Mouse (Mus musculus) inflammation-experienced regulatory T-cells, adult 6 months (primary cell): ENCODE measurements around the gene Ano7. TPM values are rescaled to one million over a fixed set of nuclear protein-coding genes. Genes with fewer than 3 reads are reported as not detected.
"Not testable (repeated sequence)": the region's sequence is repeated elsewhere in the genome, so short reads cannot be mapped to it uniquely, and the experiment has no call there.

ENCODE experiments used
- ATAC-seq: one replicate; pipeline ENCODE4 v1.8.0; 2017
- polyA plus RNA-seq, 3 experiments: library from polyadenylated mRNA; unstranded; fragments of 100-300 nt; shearing (Covaris generic); gene quantifications; one replicate each; pipeline ENCODE4 v1.2.1; 2017

Gene Ano7
- polyA plus RNA-seq, 3 experiments from 2014 or later = 0.43 TPM; not detected in 1

DNA sequence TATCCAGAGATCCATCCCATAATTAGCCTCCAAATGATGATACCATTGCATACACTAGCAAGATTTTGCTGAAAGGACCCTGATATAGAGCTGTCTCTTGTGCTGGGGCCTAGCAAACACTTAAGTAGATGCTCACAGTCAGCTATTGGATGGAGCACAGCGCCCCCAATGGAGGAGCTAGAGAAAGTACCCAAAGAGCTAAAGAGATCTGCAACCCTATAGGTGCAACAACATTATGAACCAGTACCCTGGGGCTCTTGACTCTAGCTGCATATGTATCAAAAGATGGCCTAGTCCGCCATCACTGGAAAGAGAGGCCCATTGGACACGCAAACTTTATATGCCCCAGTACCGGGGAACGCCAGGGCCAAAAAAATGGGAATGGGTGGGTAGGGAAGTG is 76.4 kb downstream of the Ano7 start:
- not testable (repeated sequence) for ATAC-seq

DNA sequence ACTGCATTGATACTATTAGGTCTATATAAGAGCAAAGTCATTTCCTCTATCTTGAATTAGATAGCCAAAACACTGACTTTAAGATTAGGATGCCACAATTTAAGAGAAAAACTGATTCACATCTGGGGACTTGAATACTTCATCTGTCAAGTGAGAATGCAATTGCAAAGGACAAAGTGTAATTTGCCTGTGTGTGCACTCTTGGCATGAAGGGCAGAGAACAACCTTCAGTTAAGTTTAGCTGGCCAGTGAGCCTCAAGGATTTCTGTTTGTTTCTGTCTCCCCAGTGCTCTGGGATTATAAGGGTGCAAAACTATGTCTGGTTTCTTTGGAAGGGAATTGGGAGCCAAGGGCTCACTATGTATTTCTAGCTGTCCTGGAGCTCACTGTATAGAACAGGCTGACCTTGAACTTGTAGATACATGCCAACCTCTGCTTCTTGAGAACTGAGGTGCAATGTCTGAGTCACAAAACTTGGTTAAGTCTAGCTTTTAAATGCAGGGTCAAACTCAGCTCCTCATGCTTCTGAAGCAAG is 80.1 kb downstream of the Ano7 start:
- ATAC-seq = no peak

Other genes starting within 250 kb of the Ano7 start
- not detected for gene Agxt, start 238.7 kb upstream of the Ano7 start, polyA plus RNA-seq
- gene 2310007B03Rik, start 213.0 kb upstream of the Ano7 start, polyA plus RNA-seq = not detected
- gene Crocc2, start 205.2 kb upstream of the Ano7 start, polyA plus RNA-seq = not detected
- gene Sned1, start 138.1 kb upstream of the Ano7 start, polyA plus RNA-seq = under 1 TPM; 0.05 to 0.28 (median 0.09) TPM
- 10 to 100 TPM; 16.0 to 23.7 (median 21.7) TPM for gene Mterf4, start 68.0 kb upstream of the Ano7 start, polyA plus RNA-seq
- gene Ppp1r7, start 31.1 kb upstream of the Ano7 start, polyA plus RNA-seq = 10 to 100 TPM; 63.4 to 69.2 (median 69.1) TPM
- gene Pask, start 30.4 kb upstream of the Ano7 start, polyA plus RNA-seq = 1 to 10 TPM; 1.2 to 3.8 (median 1.4) TPM
- gene Hdlbp, start 104.9 kb downstream of the Ano7 start, polyA plus RNA-seq = 10 to 100 TPM; 49.3 to 72.0 (median 49.7) TPM
- 1 to 10 TPM in 1 of 3 experiments, under 1 TPM in 2; 0.71 to 2.2 (median 0.73) TPM for gene Farp2, start 138.1 kb downstream of the Ano7 start, polyA plus RNA-seq